Mouse (Mus musculus): ENCODE results near the gene Negr1.

DNA sequence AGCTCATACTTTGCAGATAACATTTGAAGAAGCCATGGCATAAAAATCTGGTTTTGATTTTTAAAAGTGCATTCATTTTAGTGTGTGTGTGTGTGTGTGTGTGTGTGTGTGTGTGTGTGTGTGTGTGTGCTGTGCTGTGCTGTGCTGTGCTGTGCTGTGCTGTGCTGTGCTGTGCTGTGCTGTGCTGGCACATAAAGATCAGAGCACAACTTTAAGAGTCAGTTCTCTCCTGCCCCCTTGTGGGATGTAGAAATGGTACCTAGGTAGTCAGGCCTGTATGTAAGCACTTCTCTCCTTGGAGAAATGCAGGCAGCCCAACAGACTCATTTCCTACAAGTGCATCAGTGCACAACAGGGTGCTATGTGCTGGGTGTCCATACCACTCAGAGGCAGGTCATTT, 547.7 kb downstream of the Negr1 start:
- TF ChIP-seq GATA1 (IDR thresholded peaks at IDR 0.05; ENCODE audit: borderline replicate concordance, low read length) (no peak), CTCF (IDR thresholded peaks at IDR 0.05; ENCODE audit: low read depth, low read length) (no peak)
